Mouse (Mus musculus): ENCODE results near the gene Ncdn. TPM values are rescaled to one million over a fixed set of nuclear protein-coding genes. Genes with fewer than 3 reads are reported as not detected.

Gene Ncdn
- 10 to 100 TPM; 12.9 to 13.6 TPM for total RNA-seq (2023)

DNA sequence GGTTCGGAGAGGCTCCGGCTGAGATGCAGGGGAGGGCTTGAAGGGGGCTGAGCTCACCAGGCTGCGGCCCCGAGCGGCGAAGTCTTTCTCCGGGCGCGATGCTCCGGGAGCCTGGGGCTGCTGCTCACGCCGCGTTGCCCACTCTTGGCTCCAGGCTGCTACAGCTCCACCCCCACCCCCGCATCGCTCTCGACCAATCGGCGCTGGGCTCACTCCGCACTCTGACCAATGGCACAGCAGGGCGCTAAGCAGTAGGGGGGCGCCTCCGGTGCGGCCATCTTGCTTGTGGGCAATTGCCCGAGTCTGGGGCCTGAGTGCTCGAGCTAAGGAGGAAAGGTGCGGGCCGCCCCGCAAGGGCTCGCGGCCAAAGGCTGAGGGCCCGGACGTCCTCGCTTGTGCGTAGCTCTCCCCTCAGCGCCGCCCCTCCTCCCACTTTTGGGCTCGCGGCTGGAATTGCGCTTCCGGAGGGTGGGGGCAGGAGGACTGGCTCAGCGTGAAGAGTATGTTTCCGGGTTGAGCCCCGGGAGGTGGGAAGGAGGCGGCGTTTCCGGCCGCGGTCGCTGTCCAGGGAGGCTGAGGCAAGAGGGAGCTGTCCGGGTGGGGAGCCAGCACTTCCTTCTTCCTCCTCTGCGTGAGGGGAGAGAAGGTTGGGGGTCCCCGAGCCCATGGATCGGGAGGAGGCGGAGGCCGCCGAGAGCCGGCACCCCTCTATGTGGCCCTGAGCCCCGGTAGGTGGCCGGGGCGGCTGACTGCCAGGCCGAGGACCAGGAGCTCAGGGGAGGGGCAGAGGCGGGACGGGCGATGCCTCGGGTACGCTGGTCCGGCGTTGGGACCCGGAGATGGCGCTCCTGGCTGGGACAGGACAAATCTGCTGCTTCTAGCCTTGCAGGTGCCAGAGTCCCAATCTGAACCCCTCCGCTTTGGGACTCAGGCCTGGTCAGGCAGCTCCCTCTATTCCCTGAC lies at the start of gene Ncdn, which contains the start of gene AU040320:
Gene Ncdn, minus strand, starts transcription at position 171 of the 963 bp plus-strand sequence.
Gene AU040320, plus strand, starts transcription at position 277 of the 963 bp plus-strand sequence.

DNA sequence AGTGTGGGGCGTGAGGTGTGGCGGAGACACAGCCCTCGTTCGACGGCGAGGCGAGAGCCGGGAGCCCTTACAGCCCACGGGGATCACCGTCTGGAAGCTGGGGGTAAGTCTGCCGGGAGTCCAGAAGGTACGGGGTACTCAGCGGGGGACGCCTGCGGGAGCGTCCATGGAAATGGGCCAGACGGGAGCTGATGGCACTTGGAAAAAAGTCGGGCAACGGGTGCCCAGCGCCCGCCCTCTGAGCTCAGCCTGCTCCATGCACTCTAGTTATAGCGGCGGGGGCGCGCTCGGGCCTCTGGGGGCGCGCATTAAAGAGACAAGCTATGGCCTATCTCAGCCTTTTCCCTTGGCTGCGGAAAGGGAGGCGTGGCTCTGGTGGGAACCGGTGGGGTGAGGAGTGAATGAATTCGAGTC lies 17.2 kb downstream of the Ncdn start, which contains the start of gene Tfap2e:
Gene Tfap2e, minus strand, starts transcription at position 240 of the 414 bp plus-strand sequence.

Other genes starting within 250 kb of the Ncdn start
- 10 to 100 TPM in 1 of 2 experiments, 1 to 10 TPM in 1; 9.7 to 11.6 TPM for gene Ago4, start 220.0 kb downstream of the Ncdn start, total RNA-seq (2023)
- 10 to 100 TPM; 28.7 to 40.7 TPM for gene Clspn, start 196.5 kb downstream of the Ncdn start, total RNA-seq (2023)
- gene 5730409E04Rik, start 143.6 kb downstream of the Ncdn start, total RNA-seq (2023) = under 1 TPM; 0.42 to 0.68 TPM
- 10 to 100 TPM; 77.1 to 83.3 TPM for gene Psmb2, start 75.8 kb downstream of the Ncdn start, total RNA-seq (2023)
- gene Tfap2e, start 17.2 kb downstream of the Ncdn start, total RNA-seq (2023) = not detected
- gene AU040320, start 106 bp upstream of the Ncdn start, total RNA-seq (2023) = 10 to 100 TPM; 42.3 to 49.0 TPM
- 10 to 100 TPM; 14.4 to 15.9 TPM for gene Zmym4, start 214.7 kb upstream of the Ncdn start, total RNA-seq (2023)

Data from neutrophil, adult 83 days (primary cell).